Mouse (Mus musculus) liver, embryonic 14.5 days (tissue): ENCODE results near the gene Serpinf1. TPM values are rescaled to one million over a fixed set of nuclear protein-coding genes. Genes with fewer than 3 reads are reported as not detected.

ENCODE experiments used
- ATAC-seq: fragments of 200-750 bp; cut with Nextera tagmentation; 2 replicates; pipeline ENCODE4 v1.8.0; 2017; ENCODE audit warnings: moderate number of reproducible peaks, mild to moderate bottlenecking, moderate library complexity; ENCODE audit not compliant: insufficient read depth
- DNase-seq, 3 experiments: peaks; one replicate each; pipeline ENCODE4 v3.0.0-alpha.2; 2012 to 2013; ENCODE audit warnings: low read depth in 3 of 3, low spot score in 3 of 3
- H3K27ac ChIP-seq: fragments of 300-500 bp; sonication (generic); 2 replicates; pipeline ENCODE4 v1.5.1; 2014; ENCODE audit warnings: moderate library complexity, mild to moderate bottlenecking, control low read depth, inconsistent platforms
- H3K27me3 ChIP-seq: fragments of 300-500 bp; sonication (generic); 2 replicates; pipeline ENCODE4 v1.6.1; 2014; ENCODE audit warnings: mild to moderate bottlenecking, low read length, moderate library complexity; ENCODE audit not compliant: control insufficient read depth, insufficient read depth
- H3K36me3 ChIP-seq: fragments of 300-500 bp; sonication (generic); replicated peaks from 2 replicates; pipeline ENCODE4 v1.6.1; 2014; ENCODE audit warnings: low read depth; ENCODE audit not compliant: control insufficient read depth, insufficient read depth
- H3K4me1 ChIP-seq, 2 experiments: fragments of 200-500 bp in 1 of 2; fragments of 300-500 bp in 1 of 2; sonication (generic) in 1 of 2; replicated peaks; 2 replicates each; pipeline ENCODE4 v1.6.1; 2012 to 2014; ENCODE audit warnings: antibody characterized with exemption in 1 of 2, inconsistent platforms in 1 of 2, low read length in 1 of 2; ENCODE audit not compliant: control insufficient read depth in 2 of 2, insufficient read depth in 2 of 2
- H3K4me2 ChIP-seq: fragments of 300-500 bp; sonication (generic); 2 replicates; pipeline ENCODE4 v1.6.1; 2014; ENCODE audit warnings: low read depth, mild to moderate bottlenecking, control low read depth, moderate library complexity
- H3K4me3 ChIP-seq, 2 experiments: fragments of 200-500 bp in 1 of 2; fragments of 300-500 bp in 1 of 2; sonication (generic) in 1 of 2; 2 replicates each; pipeline ENCODE4 v1.5.1; 2012 to 2014; ENCODE audit warnings: low read depth in 2 of 2, low read length in 2 of 2, mild to moderate bottlenecking in 2 of 2, control low read depth in 1 of 2, inconsistent platforms in 1 of 2, moderate library complexity in 1 of 2; ENCODE audit not compliant: insufficient read depth in 1 of 2
- H3K9ac ChIP-seq: fragments of 300-500 bp; sonication (generic); replicated peaks from 2 replicates; pipeline ENCODE4 v1.6.1; 2014; ENCODE audit warnings: mild to moderate bottlenecking, control low read depth, moderate library complexity
- H3K9me3 ChIP-seq: fragments of 300-500 bp; sonication (generic); 2 replicates; pipeline ENCODE4 v1.6.1; 2016; ENCODE audit warnings: low read length, mixed read lengths; ENCODE audit not compliant: control insufficient read depth
- CTCF ChIP-seq: IDR thresholded peaks from 2 replicates; pipeline ENCODE4 v1.5.1; 2016; ENCODE audit warnings: antibody characterized with exemption, low read depth, control low read depth
- EP300 ChIP-seq: IDR thresholded peaks from 2 replicates; pipeline ENCODE4 v1.6.1; 2016; ENCODE audit warnings: antibody characterized with exemption, low read depth
- WGBS: fragments of 180-500 bp; shearing (Covaris S2); extraction: QIAGEN DNeasy Blood & Tissue Kit; methylation state at CpG from one replicate; pipeline ENCODE4 v1.1.7; 2014; ENCODE audit not compliant: insufficient replicate concordance; 5-methylcytosine and 5-hydroxymethylcytosine counted together
- polyA plus RNA-seq, 2 experiments: library from polyadenylated mRNA; depleted of rRNA in 1 of 2; stranded (reverse) in 1 of 2; unstranded in 1 of 2; fragments of >200 nt; fragmentation: Nextera tagmentation in 1 of 2; extraction: Ambion mirVana in 1 of 2; gene quantifications; 2 replicates each; pipeline versions ENCODE4 v1.2.1 to v1.2.3; 2012 to 2014

The Serpinf1 gene
- polyA plus RNA-seq, 2 experiments: 104 to 145 TPM

- WGBS: 60% methylated on average over 4 of the region's 4 CpGs
- H3K9me3 ChIP-seq: no peaks in the 10 kb centered on the region
Measured at GRCm38 (mm10) chr11:75406104-75406503, 16.4 kb downstream of the Serpinf1 start.

GRCm38 (mm10) chr11:75404801-75405200, 17.7 kb downstream of the Serpinf1 start:
- no peak for DNase-seq
- no peak overlapping the region for H3K9ac ChIP-seq
- 71% methylated on average over 6 of the region's 6 CpGs for WGBS

More at GRCm38 (mm10) chr11:75406104-75406503, 16.4 kb downstream of the Serpinf1 start:
- Histone ChIP-seq H3K27ac (no peak overlapping the region), H3K4me1 (peaks cover 0 to 5% of the 10 kb centered on the region in 2 experiments; a peak in 1 of 4 replicates), H3K9ac (no peak overlapping the region), H3K36me3 (no peaks in the 10 kb centered on the region), H3K4me3 (no peak overlapping the region), H3K27me3 (no peaks in the 10 kb centered on the region), H3K4me2 (no peak overlapping the region)
- ATAC-seq (no peak), DNase-seq (no peak)
- TF ChIP-seq CTCF (peak; percentile 22; the same call in 1 of the 2 replicates), EP300 (no peak)

GRCm38 (mm10) chr11:75403301-75404052, 19.0 kb downstream of the Serpinf1 start:
- no peak overlapping the region for H3K4me2 ChIP-seq
- no peak overlapping the region for H3K4me3 ChIP-seq
- no peaks in the 10 kb centered on the region for H3K27me3 ChIP-seq
- H3K9me3 ChIP-seq: no peaks in the 10 kb centered on the region
- TF ChIP-seq EP300: no peak
- H3K4me1 ChIP-seq: peaks cover 0 to 5% of the 10 kb centered on the region in 2 experiments; a peak in 1 of 4 replicates
- no peak overlapping the region for H3K9ac ChIP-seq
- WGBS: 68% methylated on average over 6 of the region's 6 CpGs
- ATAC-seq (no peak), DNase-seq (no peak)
- no peaks in the 10 kb centered on the region for H3K36me3 ChIP-seq
- no peak overlapping the region for H3K27ac ChIP-seq

More at GRCm38 (mm10) chr11:75404801-75405200, 17.7 kb downstream of the Serpinf1 start:
- Histone ChIP-seq H3K36me3 (no peaks in the 10 kb centered on the region), H3K9me3 (no peaks in the 10 kb centered on the region), H3K4me2 (no peak overlapping the region), H3K4me1 (peaks cover 0 to 5% of the 10 kb centered on the region in 2 experiments; a peak in 1 of 4 replicates), H3K27ac (no peak overlapping the region), H3K27me3 (no peaks in the 10 kb centered on the region), H3K4me3 (no peak overlapping the region)
- TF ChIP-seq CTCF: no peak
- no peak for TF ChIP-seq EP300
- no peak for ATAC-seq

- ATAC-seq: peak; percentile 28; the same call in 1 of the 2 replicates
- H3K9ac ChIP-seq: no peak overlapping the region
- no peaks in the 10 kb centered on the region for H3K9me3 ChIP-seq
- 56% methylated on average over 5 of the region's 5 CpGs for WGBS
- TF ChIP-seq EP300: no peak
- peak; percentile 68 for TF ChIP-seq CTCF
- peaks cover 0 to 5% of the 10 kb centered on the region in 2 experiments; a peak in 1 of 4 replicates for H3K4me1 ChIP-seq
- DNase-seq: peak in 1 of 3 experiments; percentile 24
- H3K27me3 ChIP-seq: no peaks in the 10 kb centered on the region
- no peaks in the 10 kb centered on the region for H3K36me3 ChIP-seq
- no peak overlapping the region for H3K4me2 ChIP-seq
- no peak overlapping the region for H3K27ac ChIP-seq
- H3K4me3 ChIP-seq: no peak overlapping the region
Measured at GRCm38 (mm10) chr11:75402271-75402690, 20.2 kb downstream of the Serpinf1 start.

- Histone ChIP-seq H3K27ac (no peak overlapping the region), H3K9ac (no peak overlapping the region)
Measured at GRCm38 (mm10) chr11:75400099-75400498, 22.4 kb downstream of the Serpinf1 start.

More at GRCm38 (mm10) chr11:75400099-75400498, 22.4 kb downstream of the Serpinf1 start:
- no peaks in the 10 kb centered on the region for H3K27me3 ChIP-seq
- no peak for ATAC-seq
- TF ChIP-seq CTCF (no peak), EP300 (no peak)
- WGBS: 63% methylated on average over 9 of the region's 9 CpGs
- H3K36me3 ChIP-seq: no peaks in the 10 kb centered on the region
- H3K4me1 ChIP-seq: peaks cover 0 to 5% of the 10 kb centered on the region in 2 experiments; a peak in 1 of 4 replicates
- no peak overlapping the region for H3K4me3 ChIP-seq
- H3K9me3 ChIP-seq: no peaks in the 10 kb centered on the region
- DNase-seq: no peak
- no peak overlapping the region for H3K4me2 ChIP-seq
